Mouse (Mus musculus): ENCODE data around the gene Chac1.

The Chac1 gene

DNA sequence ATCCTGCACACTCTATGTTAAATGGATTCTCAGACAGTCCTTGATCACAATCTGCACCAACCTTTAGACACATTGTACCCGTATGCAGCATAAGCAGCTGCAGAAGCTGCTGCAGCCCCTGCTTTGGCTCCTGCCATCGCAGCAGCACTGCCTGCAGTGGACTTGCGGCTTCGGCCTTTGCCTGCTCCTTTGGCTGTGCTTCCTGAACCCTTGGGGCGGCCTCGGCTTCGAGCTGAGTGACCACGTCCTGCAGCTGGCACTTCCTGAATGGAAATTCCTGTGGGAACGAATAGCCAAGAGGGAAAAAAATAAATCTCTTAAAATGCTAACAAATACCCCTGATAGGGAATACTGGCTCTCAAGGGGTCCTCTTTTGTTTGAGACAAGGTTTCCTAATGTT is 26.3 kb downstream of the Chac1 start:
- no peak for DNase-seq (ENCODE audit: low spot score in 2 of 2)

- no peak for DNase-seq (ENCODE audit: low spot score in 2 of 2)
These were observed 26.8 kb downstream of the Chac1 start for GRCm38 (mm10) chr2:119377826-119378225.

- DNase-seq (ENCODE audit: low spot score in 2 of 2) = no peak
These were observed 28.4 kb downstream of the Chac1 start for GRCm38 (mm10) chr2:119379455-119379854.

GRCm38 (mm10) chr2:119388266-119388665 is 37.2 kb downstream of the Chac1 start:
- DNase-seq (ENCODE audit: low spot score in 2 of 2) = no peak

- DNase-seq (ENCODE audit: low spot score in 2 of 2) = no peak
These were observed 39.0 kb downstream of the Chac1 start for GRCm38 (mm10) chr2:119389992-119390391.

DNA sequence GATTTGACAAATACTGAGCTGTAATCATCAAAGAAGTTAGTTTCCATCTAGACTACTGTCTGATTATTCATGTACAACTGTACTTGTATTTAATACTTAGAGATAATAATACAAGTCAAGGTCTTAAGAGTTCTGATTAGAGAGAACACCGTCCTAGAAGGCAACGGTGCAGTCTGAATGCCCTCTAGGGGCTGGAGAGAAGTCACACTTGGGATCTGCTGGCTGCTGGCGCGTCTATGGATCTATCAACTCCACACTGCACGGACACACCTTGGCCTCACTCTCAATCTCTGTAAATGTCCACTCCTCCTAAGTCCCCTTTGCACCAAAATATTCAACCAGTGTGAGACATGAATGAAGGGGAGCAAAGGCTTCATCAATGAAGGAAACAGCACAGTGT is 47.2 kb downstream of the Chac1 start:
- DNase-seq (ENCODE audit: low spot score in 2 of 2) = no peak

DNA sequence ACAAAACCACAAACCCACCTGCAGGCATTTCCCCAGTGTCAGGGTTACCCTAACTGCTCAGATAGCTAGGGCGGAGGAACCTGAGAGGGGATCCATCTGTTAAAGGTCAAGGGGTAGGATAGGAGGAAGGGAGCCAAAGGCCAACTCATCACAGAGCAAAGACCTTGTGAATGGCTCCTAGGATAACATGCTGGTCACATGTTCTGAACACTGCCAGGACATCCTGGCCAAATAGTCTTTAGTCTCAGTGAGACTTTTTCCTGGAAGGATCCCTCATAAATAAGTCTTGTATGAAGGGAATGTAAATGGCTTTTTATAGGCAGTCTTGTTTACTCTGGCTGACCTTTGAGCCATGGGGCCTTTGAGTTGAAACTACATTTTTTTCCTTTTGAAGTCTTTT is 47.6 kb downstream of the Chac1 start:
- DNase-seq (ENCODE audit: low spot score in 2 of 2) = no peak

GRCm38 (mm10) chr2:119399313-119399712 is 48.3 kb downstream of the Chac1 start:
- no peak for DNase-seq (ENCODE audit: low spot score in 2 of 2)

All from right cerebral cortex, adult 2 months (tissue).